Mouse (Mus musculus): Measurements from ENCODE around the gene Slc24a2. TPM values are rescaled to one million over a fixed set of nuclear protein-coding genes. Genes with fewer than 3 reads are reported as not detected.
A peak's percentile ranks its signal among the peaks of the same experiment; 100 is the strongest.

The Slc24a2 gene
- not detected in 2 replicates for polyA plus RNA-seq (2012; ENCODE audit: insufficient read depth, low replicate concordance)

DNA sequence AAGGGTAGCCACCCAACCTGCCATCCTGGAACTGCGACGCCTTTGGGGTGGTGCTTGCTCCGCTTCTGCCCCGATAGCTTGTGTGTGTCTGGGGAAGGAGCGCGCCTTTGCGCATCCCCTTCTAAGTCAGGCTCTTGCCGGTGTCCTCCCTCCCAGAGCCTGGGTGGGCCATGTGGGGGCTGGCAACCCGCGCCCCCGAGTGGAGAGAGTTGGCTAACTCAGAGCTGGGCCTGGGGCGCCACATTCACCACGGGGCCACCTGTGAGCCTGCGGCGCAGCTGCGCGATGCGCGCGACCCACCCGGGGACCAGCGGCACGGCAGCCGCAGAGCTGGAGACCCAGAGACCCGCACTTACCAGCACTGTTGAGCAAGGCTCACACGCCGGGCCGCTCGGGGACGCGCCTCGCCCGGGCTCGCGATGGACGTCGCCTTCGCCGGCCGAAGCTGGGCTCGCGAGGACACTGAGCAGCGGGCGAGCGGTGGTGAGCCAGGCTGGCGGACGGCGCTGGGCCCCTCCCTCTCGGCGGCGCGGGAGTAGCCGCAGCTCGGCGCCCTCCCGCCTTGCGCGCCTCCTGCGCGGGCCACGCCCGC, at the start of gene Slc24a2:
Gene Slc24a2 (minus strand): TSS at position 518 of the 592 bp plus-strand sequence.
- no peak for TF ChIP-seq GATA1 (IDR thresholded peaks at IDR 0.05; ENCODE audit: borderline replicate concordance, low read length)
- TF ChIP-seq FLI1 (IDR thresholded peaks at IDR 0.05; ENCODE audit: low read length) = no peak
- peaks cover 20% of the 10 kb centered on the region for H3K27me3 ChIP-seq (replicated peaks)

GRCm38 (mm10) chr4:87274825-87275224, 44.5 kb upstream of the Slc24a2 start:
- H3K9me3 ChIP-seq = peaks cover 2% of the 10 kb centered on the region
- TF ChIP-seq GATA1 (IDR thresholded peaks at IDR 0.05; ENCODE audit: borderline replicate concordance, low read length) (no peak), FLI1 (IDR thresholded peaks at IDR 0.05; ENCODE audit: low read length) (no peak)
- no peaks in the 10 kb centered on the region for H3K36me3 ChIP-seq (replicated peaks; ENCODE audit: low read length)
- H3K4me3 ChIP-seq (replicated peaks) = no peak overlapping the region
- no peaks in the 10 kb centered on the region for H3K27me3 ChIP-seq (replicated peaks)
- no peaks in the 10 kb centered on the region for H3K4me1 ChIP-seq

More for the DNA sequence above, at the start of gene Slc24a2:
- peak within 1 kb of the TSS; percentile 78 for H3K4me3 ChIP-seq (replicated peaks)
- peaks cover 26% of the 10 kb centered on the region for H3K9me3 ChIP-seq
- peaks cover 10% of the 10 kb centered on the region; the same call in 1 of the 2 replicates for H3K4me1 ChIP-seq
- H3K36me3 ChIP-seq (replicated peaks; ENCODE audit: low read length) = no peaks in the 10 kb centered on the region

DNA sequence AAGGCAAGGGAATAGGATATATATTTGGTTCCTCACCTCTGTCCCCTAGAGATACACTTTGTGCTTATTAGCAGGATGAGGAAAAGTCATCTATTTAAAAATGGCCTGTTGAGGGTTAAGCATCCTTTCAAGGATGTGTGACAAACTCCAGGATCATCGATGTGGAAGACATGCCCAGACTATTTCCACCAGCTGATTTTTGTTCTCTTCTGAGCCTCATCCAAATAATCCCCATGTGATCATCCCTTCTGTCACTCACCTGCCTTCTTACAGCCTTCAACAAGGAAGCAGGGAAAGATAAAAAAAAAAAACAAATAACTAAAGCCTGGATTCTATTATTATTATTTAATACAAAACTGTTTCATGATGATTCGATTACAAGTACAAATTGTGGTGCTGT, 44.0 kb upstream of the Slc24a2 start:
- H3K27me3 ChIP-seq (replicated peaks) = no peaks in the 10 kb centered on the region
- no peaks in the 10 kb centered on the region for H3K36me3 ChIP-seq (replicated peaks; ENCODE audit: low read length)
- H3K4me1 ChIP-seq = no peaks in the 10 kb centered on the region
- H3K4me3 ChIP-seq (replicated peaks) = no peak overlapping the region
- H3K9me3 ChIP-seq = peaks cover 7% of the 10 kb centered on the region
- TF ChIP-seq GATA1 (IDR thresholded peaks at IDR 0.05; ENCODE audit: borderline replicate concordance, low read length) = no peak
- no peak for TF ChIP-seq FLI1 (IDR thresholded peaks at IDR 0.05; ENCODE audit: low read length)

- no peaks in the 10 kb centered on the region for H3K27me3 ChIP-seq (replicated peaks)
- peaks cover 7% of the 10 kb centered on the region for H3K9me3 ChIP-seq
- no peak overlapping the region for H3K4me3 ChIP-seq (replicated peaks)
- no peaks in the 10 kb centered on the region for H3K36me3 ChIP-seq (replicated peaks; ENCODE audit: low read length)
- no peaks in the 10 kb centered on the region for H3K4me1 ChIP-seq
- TF ChIP-seq FLI1 (IDR thresholded peaks at IDR 0.05; ENCODE audit: low read length) = no peak
- no peak for TF ChIP-seq GATA1 (IDR thresholded peaks at IDR 0.05; ENCODE audit: borderline replicate concordance, low read length)
Measured at GRCm38 (mm10) chr4:87273476-87273875, 43.2 kb upstream of the Slc24a2 start.

GRCm38 (mm10) chr4:87229224-87229959, 885 bp downstream of the Slc24a2 start:
- TF ChIP-seq FLI1 (IDR thresholded peaks at IDR 0.05; ENCODE audit: low read length) (no peak), GATA1 (IDR thresholded peaks at IDR 0.05; ENCODE audit: borderline replicate concordance, low read length) (no peak)
- Histone ChIP-seq H3K9me3 (peaks cover 26% of the 10 kb centered on the region), H3K4me1 (peaks cover 10% of the 10 kb centered on the region; the same call in 1 of the 2 replicates), H3K36me3 (replicated peaks; ENCODE audit: low read length) (no peaks in the 10 kb centered on the region), H3K4me3 (replicated peaks) (peak overlapping the region; percentile 78), H3K27me3 (replicated peaks) (peaks cover 20% of the 10 kb centered on the region)

DNA sequence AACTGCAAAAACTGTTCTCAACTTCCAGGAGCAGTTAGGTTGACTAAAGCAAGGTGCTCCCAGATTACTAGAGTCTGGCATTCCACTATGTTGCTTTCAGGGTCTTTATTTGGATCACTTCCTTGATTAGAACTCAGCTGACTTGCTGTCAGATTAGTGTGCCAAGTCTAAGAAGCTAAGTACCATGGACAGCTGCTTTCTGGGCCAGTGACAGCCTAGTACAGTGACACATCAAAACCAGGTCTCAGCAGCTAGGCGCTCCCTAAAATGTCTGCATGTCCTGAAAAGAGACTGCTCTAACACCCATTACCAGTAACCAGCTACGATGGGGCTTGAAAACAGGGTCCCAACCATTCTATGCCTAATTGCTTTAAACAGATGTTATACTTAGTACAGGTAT, 8.7 kb downstream of the Slc24a2 start:
- TF ChIP-seq FLI1 (IDR thresholded peaks at IDR 0.05; ENCODE audit: low read length) = no peak
- TF ChIP-seq GATA1 (IDR thresholded peaks at IDR 0.05; ENCODE audit: borderline replicate concordance, low read length) = no peak
- Histone ChIP-seq H3K9me3 (no peaks in the 10 kb centered on the region), H3K27me3 (replicated peaks) (no peaks in the 10 kb centered on the region)

GRCm38 (mm10) chr4:87218196-87218595, 12.1 kb downstream of the Slc24a2 start:
- Histone ChIP-seq H3K4me1 (no peaks in the 10 kb centered on the region), H3K9me3 (no peaks in the 10 kb centered on the region)
- no peak for TF ChIP-seq GATA1 (IDR thresholded peaks at IDR 0.05; ENCODE audit: borderline replicate concordance, low read length)
- no peak for TF ChIP-seq FLI1 (IDR thresholded peaks at IDR 0.05; ENCODE audit: low read length)

More for the DNA sequence above, 8.7 kb downstream of the Slc24a2 start:
- Histone ChIP-seq H3K4me1 (no peaks in the 10 kb centered on the region), H3K36me3 (replicated peaks; ENCODE audit: low read length) (no peaks in the 10 kb centered on the region), H3K4me3 (replicated peaks) (no peak overlapping the region)

GRCm38 (mm10) chr4:87211344-87211978, 18.8 kb downstream of the Slc24a2 start:
- no peaks in the 10 kb centered on the region for H3K27me3 ChIP-seq (replicated peaks)
- TF ChIP-seq GATA1 (IDR thresholded peaks at IDR 0.05; ENCODE audit: borderline replicate concordance, low read length) (no peak), FLI1 (IDR thresholded peaks at IDR 0.05; ENCODE audit: low read length) (no peak)
- no peaks in the 10 kb centered on the region for H3K9me3 ChIP-seq

More at GRCm38 (mm10) chr4:87218196-87218595, 12.1 kb downstream of the Slc24a2 start:
- no peak overlapping the region for H3K4me3 ChIP-seq (replicated peaks)
- no peaks in the 10 kb centered on the region for H3K27me3 ChIP-seq (replicated peaks)
- H3K36me3 ChIP-seq (replicated peaks; ENCODE audit: low read length) = no peaks in the 10 kb centered on the region

DNA sequence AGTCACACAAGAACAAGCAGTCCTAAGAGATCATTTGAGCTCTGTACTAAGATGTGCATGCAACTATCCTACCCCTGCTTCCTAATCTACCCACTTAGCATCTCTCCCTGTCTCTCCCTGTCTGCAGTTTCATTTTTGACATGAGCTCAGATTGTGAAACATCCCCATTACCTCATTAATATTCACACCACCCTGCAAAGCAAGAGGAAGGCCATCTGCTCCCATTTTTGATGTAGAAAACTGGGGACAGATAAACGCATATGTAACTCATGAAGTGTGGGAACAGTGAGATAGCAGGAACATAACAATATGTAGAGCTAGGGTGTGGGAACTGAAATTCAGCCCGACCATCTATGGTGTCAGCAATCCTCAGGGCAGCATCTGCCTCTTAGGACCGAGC, 19.7 kb downstream of the Slc24a2 start:
- Histone ChIP-seq H3K4me1 (no peaks in the 10 kb centered on the region), H3K27me3 (replicated peaks) (no peaks in the 10 kb centered on the region), H3K36me3 (replicated peaks; ENCODE audit: low read length) (no peaks in the 10 kb centered on the region), H3K4me3 (replicated peaks) (no peak overlapping the region), H3K9me3 (no peaks in the 10 kb centered on the region)
- TF ChIP-seq FLI1 (IDR thresholded peaks at IDR 0.05; ENCODE audit: low read length) (no peak), GATA1 (IDR thresholded peaks at IDR 0.05; ENCODE audit: borderline replicate concordance, low read length) (no peak)

More at GRCm38 (mm10) chr4:87211344-87211978, 18.8 kb downstream of the Slc24a2 start:
- no peaks in the 10 kb centered on the region for H3K36me3 ChIP-seq (replicated peaks; ENCODE audit: low read length)
- no peaks in the 10 kb centered on the region for H3K4me1 ChIP-seq
- no peak overlapping the region for H3K4me3 ChIP-seq (replicated peaks)
